Mouse (Mus musculus) midbrain, postnatal 0 days (tissue): ENCODE measurements around the gene Sez6l. TPM values are rescaled to one million over a fixed set of nuclear protein-coding genes. Genes with fewer than 3 reads are reported as not detected.

Source experiments
- ATAC-seq: fragments of 200-750 bp; cut with Nextera tagmentation; 2 replicates; pipeline ENCODE4 v1.8.0; 2017; ENCODE audit warnings: moderate number of reproducible peaks, mild to moderate bottlenecking, moderate TSS enrichment, moderate library complexity; ENCODE audit not compliant: low FRiP score
- DNase-seq: peaks from one replicate; pipeline ENCODE4 v3.0.0-alpha.2; 2015; ENCODE audit warnings: low spot score
- H3K27ac ChIP-seq: fragments of 300-500 bp; sonication (generic); 2 replicates; pipeline ENCODE4 v1.5.1; 2014; ENCODE audit warnings: low read depth, mild to moderate bottlenecking, low read length, mixed read lengths
- H3K27me3 ChIP-seq: fragments of 300-500 bp; sonication (generic); 2 replicates; pipeline ENCODE4 v1.6.1; 2014; ENCODE audit warnings: low read length, control low read depth, mixed read lengths; ENCODE audit not compliant: insufficient read depth
- H3K36me3 ChIP-seq: fragments of 300-500 bp; sonication (generic); 2 replicates; pipeline ENCODE4 v1.6.1; 2014; ENCODE audit warnings: low read length, control low read depth, mixed read lengths; ENCODE audit not compliant: insufficient read depth
- H3K4me1 ChIP-seq: fragments of 300-500 bp; sonication (generic); 2 replicates; pipeline ENCODE4 v1.6.1; 2014; ENCODE audit warnings: mild to moderate bottlenecking, control low read depth, antibody characterized with exemption, low read length, mixed read lengths; ENCODE audit not compliant: insufficient read depth
- H3K4me2 ChIP-seq: fragments of 300-500 bp; sonication (generic); 2 replicates; pipeline ENCODE4 v1.6.1; 2014; ENCODE audit warnings: low read depth, mild to moderate bottlenecking, low read length, mixed read lengths; ENCODE audit not compliant: poor library complexity, severe bottlenecking
- H3K4me3 ChIP-seq: fragments of 300-500 bp; sonication (generic); 2 replicates; pipeline ENCODE4 v1.5.1; 2014; ENCODE audit warnings: low read depth, mild to moderate bottlenecking, low read length, moderate library complexity
- H3K9ac ChIP-seq: fragments of 300-500 bp; sonication (generic); replicated peaks from 2 replicates; pipeline ENCODE4 v1.6.1; 2014; ENCODE audit warnings: mild to moderate bottlenecking, low read length, moderate library complexity, mixed read lengths; ENCODE audit not compliant: poor library complexity, severe bottlenecking
- H3K9me3 ChIP-seq: fragments of 300-500 bp; sonication (generic); 2 replicates; pipeline ENCODE4 v1.6.1; 2016; ENCODE audit warnings: low read length, control low read depth
- CTCF ChIP-seq: IDR thresholded peaks from 2 replicates; pipeline ENCODE4 v1.5.1; 2016; ENCODE audit warnings: antibody characterized with exemption, mild to moderate bottlenecking
- WGBS: fragments of 180-500 bp; shearing (Covaris S2); extraction: QIAGEN DNeasy Blood & Tissue Kit; methylation state at CpG from one replicate; pipeline ENCODE4 v1.1.7; 2014; 5-methylcytosine and 5-hydroxymethylcytosine counted together
- polyA plus RNA-seq: library from polyadenylated mRNA; unstranded; fragments of >200 nt; fragmentation: Nextera tagmentation; extraction: Ambion mirVana; gene quantifications from 2 replicates; pipeline ENCODE4 v1.2.1, GENCODE M21; 2015
- total RNA-seq: library from RNA; depleted of rRNA; stranded (reverse); fragments of >200 nt; gene quantifications from 2 replicates; pipeline ENCODE4 v1.2.3, GENCODE M21; 2014

The Sez6l gene
- total and polyA plus RNA-seq, 2 experiments from 2014 or later, result 65.7 to 101 TPM

DNA sequence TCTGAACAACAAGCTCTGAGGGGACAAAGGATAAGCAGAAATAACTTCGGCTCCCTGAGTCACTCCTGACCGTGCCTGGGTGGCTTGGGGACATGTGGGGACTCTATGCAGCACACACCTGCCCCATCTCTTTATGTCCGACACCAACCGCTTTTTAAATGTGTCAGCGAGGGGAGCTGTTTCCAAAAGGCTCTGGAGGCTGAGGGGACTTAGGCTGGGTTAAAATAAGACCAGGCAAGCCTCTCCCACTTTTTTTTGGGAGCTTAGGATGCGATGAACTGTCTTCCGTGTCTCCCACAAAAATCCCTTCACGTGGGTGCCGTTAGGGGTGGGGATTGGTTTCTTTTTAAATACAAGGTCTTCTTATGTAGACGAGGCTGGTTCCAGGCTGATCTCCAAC is 22.5 kb downstream of the Sez6l start:
- H3K36me3 ChIP-seq, result peaks cover 4% of the 10 kb centered on the region; the same call in 1 of the 2 replicates
- no peaks in the 10 kb centered on the region for H3K9me3 ChIP-seq
- no peak overlapping the region for H3K4me3 ChIP-seq
- H3K27me3 ChIP-seq, result no peaks in the 10 kb centered on the region
- H3K9ac ChIP-seq, result no peak overlapping the region
- TF ChIP-seq CTCF, result no peak
- 70% methylated on average over 10 of the region's 10 CpGs for WGBS
- ATAC-seq (no peak), DNase-seq (no peak)
- H3K27ac ChIP-seq, result no peak overlapping the region
- H3K4me1 ChIP-seq, result peaks cover 14% of the 10 kb centered on the region
- no peak overlapping the region for H3K4me2 ChIP-seq

- Histone ChIP-seq H3K9me3 (no peaks in the 10 kb centered on the region), H3K9ac (no peak overlapping the region), H3K4me2 (no peak overlapping the region), H3K27me3 (no peaks in the 10 kb centered on the region), H3K36me3 (no peaks in the 10 kb centered on the region), H3K4me3 (no peak overlapping the region), H3K27ac (no peak overlapping the region), H3K4me1 (peaks cover 20% of the 10 kb centered on the region)
- DNase-seq, result no peak
- 87% methylated on average over 15 of the region's 15 CpGs for WGBS
- no peak for TF ChIP-seq CTCF
- ATAC-seq, result no peak
These were observed 24.2 kb downstream of the Sez6l start for GRCm38 (mm10) chr5:112552786-112553185.

DNA sequence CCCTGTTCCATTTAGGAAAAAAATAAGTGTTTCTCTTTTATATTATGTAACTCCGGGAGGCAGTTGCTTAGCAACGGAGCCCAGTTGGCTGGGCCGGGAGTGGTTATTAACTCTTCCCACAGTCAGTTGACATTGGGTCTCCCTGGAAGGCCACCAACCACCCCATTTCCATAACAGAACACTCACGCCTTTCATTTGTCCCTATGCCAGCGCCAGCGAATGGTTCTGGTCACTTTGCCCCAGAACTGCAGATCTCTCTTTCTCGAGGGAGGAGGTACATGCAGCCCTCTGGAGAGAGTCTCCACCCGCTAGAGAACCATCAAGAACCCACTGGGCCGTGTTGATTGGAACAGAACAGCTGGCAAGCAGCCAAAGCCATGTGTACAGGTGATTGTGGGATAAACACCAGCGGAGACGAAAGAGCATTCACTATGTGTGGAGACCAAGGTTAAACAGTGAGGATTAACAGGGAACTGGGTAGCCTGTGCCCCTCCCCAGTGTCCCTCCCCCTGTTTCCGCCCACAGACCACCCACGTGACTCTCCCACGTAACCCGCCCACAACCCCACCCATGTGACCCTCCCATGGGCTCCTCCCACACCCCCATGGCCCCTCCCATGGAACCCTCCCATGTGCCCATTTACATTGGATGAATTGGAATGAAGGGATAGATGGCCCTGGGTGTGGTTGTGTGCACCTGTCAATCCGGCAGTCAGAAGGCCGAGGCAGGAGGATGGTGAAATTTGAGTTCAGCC is 24.8 kb downstream of the Sez6l start:
- Histone ChIP-seq H3K4me1 (peaks cover 20% of the 10 kb centered on the region), H3K36me3 (no peaks in the 10 kb centered on the region), H3K9ac (no peak overlapping the region), H3K9me3 (no peaks in the 10 kb centered on the region), H3K27me3 (no peaks in the 10 kb centered on the region), H3K4me2 (peak overlapping the region; percentile 36), H3K4me3 (no peak overlapping the region; the same call in 1 of the 2 replicates), H3K27ac (peak overlapping the region; percentile 84)
- DNase-seq (peak; percentile 93), ATAC-seq (peak; percentile 75; the same call in 1 of the 2 replicates)
- no peak for TF ChIP-seq CTCF
- 31% methylated on average over 17 of the region's 17 CpGs for WGBS

GRCm38 (mm10) chr5:112548846-112549620 is 28.0 kb downstream of the Sez6l start:
- no peak overlapping the region for H3K9ac ChIP-seq
- WGBS, result 29% methylated on average over 12 of the region's 12 CpGs
- 0 out of 2 replicates have a peak overlapping the region, but pooled peaks have one; percentile 4 for H3K4me2 ChIP-seq
- no peak for TF ChIP-seq CTCF
- H3K4me1 ChIP-seq, result peaks cover 20% of the 10 kb centered on the region
- H3K27ac ChIP-seq, result no peak overlapping the region
- no peaks in the 10 kb centered on the region for H3K36me3 ChIP-seq
- H3K9me3 ChIP-seq, result no peaks in the 10 kb centered on the region
- no peak for ATAC-seq
- peak; percentile 83 for DNase-seq
- H3K27me3 ChIP-seq, result no peaks in the 10 kb centered on the region
- H3K4me3 ChIP-seq, result no peak overlapping the region

GRCm38 (mm10) chr5:112546771-112547170 is 30.2 kb downstream of the Sez6l start:
- H3K4me1 ChIP-seq, result peaks cover 19% of the 10 kb centered on the region
- H3K27me3 ChIP-seq, result no peaks in the 10 kb centered on the region
- H3K4me2 ChIP-seq, result no peak overlapping the region
- ATAC-seq, result no peak
- H3K4me3 ChIP-seq, result no peak overlapping the region
- H3K27ac ChIP-seq, result 0 out of 2 replicates have a peak overlapping the region, but pooled peaks have one; percentile 18
- no peak overlapping the region for H3K9ac ChIP-seq
- H3K36me3 ChIP-seq, result no peaks in the 10 kb centered on the region
- no peak; the same call in 1 of the 2 replicates for TF ChIP-seq CTCF
- DNase-seq, result no peak
- 68% methylated on average over 6 of the region's 6 CpGs for WGBS
- H3K9me3 ChIP-seq, result no peaks in the 10 kb centered on the region

- no peaks in the 10 kb centered on the region for H3K9me3 ChIP-seq
These were observed 38.7 kb downstream of the Sez6l start for GRCm38 (mm10) chr5:112538295-112538694.

More at GRCm38 (mm10) chr5:112538295-112538694, 38.7 kb downstream of the Sez6l start:
- no peak for DNase-seq
- Histone ChIP-seq H3K36me3 (no peaks in the 10 kb centered on the region; the same call in 1 of the 2 replicates), H3K27ac (no peak overlapping the region), H3K4me1 (peaks cover 4% of the 10 kb centered on the region; the same call in 1 of the 2 replicates), H3K4me3 (no peak overlapping the region), H3K27me3 (no peaks in the 10 kb centered on the region), H3K4me2 (no peak overlapping the region), H3K9ac (no peak overlapping the region)
- no peak for TF ChIP-seq CTCF
- WGBS, result 70% methylated on average over 3 of the region's 3 CpGs
- ATAC-seq, result no peak
